Mouse (Mus musculus): Measurements from ENCODE around the gene Tmem110. TPM values are rescaled to one million over a fixed set of nuclear protein-coding genes. Genes with fewer than 3 reads are reported as not detected.

The Tmem110 gene
- 37.1 and 40.5 TPM in 2 replicates for polyA plus RNA-seq (2012; ENCODE audit: insufficient read depth, insufficient read length, missing spikeins)

DNA sequence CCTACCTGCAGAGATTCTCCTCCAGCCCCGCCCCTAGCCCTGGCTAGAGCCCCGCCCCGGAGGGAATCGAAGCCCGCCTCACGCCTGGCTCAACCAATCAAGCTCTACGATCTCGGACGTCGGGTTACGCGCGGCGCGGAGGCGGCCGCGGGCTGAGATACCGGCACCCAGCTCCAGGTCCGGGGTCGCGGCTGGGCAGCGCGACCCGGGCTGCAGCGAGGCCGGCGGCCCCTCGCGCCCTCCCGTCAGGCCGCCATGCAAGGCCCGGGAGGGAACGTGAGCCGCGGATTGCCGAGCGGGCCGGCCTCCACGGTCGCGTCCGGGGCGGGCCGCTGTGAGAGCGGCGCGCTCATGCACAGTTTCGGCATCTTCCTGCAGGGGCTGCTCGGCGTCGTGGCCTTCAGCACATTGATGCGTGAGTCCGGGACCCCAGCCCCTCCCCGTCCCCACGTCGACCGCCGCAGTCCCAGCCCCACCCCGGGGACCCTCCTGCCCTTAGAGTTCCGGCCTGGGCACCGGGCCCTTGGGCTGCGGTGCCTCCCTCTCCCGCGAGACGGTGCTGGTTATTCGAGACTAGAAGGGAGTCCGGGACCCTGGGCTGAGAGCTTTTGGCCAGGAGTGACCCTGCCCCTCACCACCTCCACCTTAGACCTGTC, at the start of gene Tmem110:
Gene Tmem110 (plus strand): TSS at position 115 of the 656 bp plus-strand sequence.
- Histone ChIP-seq H3K4me1 (ENCODE audit: control insufficient read depth, insufficient read depth, insufficient read length, low read length) (peaks cover 27% of the 10 kb centered on the region), H3K4me3 (ENCODE audit: insufficient read depth, low read depth, low read length) (peak within 1 kb of the TSS; percentile 66), H3K27ac (replicated peaks; ENCODE audit: low read depth, low read length) (peak within 1 kb of the TSS; percentile 77)

DNA sequence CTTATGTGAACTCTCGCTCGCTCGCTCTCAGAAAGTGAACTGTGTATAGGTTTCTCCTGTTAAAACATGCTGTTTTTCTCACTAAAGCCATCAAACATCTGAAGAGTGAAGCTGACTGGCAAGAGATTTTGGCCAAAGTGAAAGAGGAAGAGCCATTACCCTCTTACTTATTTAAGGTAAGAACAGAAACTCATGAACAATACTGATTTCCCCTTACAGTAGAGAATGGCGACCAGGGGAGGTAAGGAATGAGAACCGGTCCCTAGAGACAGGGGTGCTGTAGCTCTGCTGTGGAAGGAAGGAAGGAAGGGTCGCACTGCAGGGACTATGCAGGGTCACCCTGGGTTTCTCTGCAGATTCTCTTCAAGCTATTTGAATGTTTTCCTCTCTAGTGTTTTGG, 40.8 kb upstream of the Tmem110 start:
- Histone ChIP-seq H3K27ac (replicated peaks; ENCODE audit: low read depth, low read length) (no peak overlapping the region), H3K4me3 (ENCODE audit: insufficient read depth, low read depth, low read length) (no peak overlapping the region)

DNA sequence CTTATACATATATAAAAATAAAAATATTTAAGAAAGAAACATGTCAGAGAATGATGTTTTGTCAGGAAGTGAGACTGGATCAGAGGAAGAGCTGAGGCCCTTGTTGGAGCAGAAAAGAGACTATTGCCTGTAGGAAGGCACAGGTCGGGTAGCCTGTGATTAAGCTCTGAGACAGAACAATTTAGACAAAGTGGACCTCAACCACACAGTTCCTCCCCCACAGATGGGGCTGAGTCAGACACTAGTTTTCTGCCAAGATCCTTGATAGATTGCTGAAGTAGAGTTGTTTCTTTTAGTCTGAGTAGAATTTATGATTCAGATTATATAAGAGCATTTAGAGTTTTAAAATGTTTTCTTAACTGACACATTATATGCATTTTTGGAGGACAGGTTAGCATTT, 35.9 kb upstream of the Tmem110 start:
- Histone ChIP-seq H3K4me1 (ENCODE audit: control insufficient read depth, insufficient read depth, insufficient read length, low read length) (peaks cover 4% of the 10 kb centered on the region; the same call in 1 of the 2 replicates), H3K27ac (replicated peaks; ENCODE audit: low read depth, low read length) (no peak overlapping the region), H3K4me3 (ENCODE audit: insufficient read depth, low read depth, low read length) (no peak overlapping the region)

More for the DNA sequence above, 40.8 kb upstream of the Tmem110 start:
- no peaks in the 10 kb centered on the region; the same call in 1 of the 2 replicates for H3K4me1 ChIP-seq (ENCODE audit: control insufficient read depth, insufficient read depth, insufficient read length, low read length)

DNA sequence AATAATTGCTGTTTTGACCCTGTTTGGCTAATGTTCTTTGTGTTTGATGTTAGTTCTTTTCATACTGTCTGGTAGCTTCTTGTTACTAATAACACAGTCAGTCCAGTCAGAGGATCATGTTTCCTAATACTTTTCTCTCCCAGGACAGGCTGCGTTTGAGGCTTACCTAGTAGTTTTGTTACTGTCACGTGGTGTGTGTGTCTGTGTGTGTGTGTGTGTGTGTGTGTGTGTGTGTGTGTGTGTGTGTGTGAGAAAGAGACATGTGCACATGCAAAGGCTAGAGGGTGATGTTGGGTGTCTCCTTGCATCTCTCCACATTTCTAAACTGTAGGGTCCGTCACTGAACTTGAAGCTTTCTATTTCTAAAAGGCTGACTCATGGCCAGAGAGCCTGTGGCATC, 32.5 kb upstream of the Tmem110 start:
- Histone ChIP-seq H3K27ac (replicated peaks; ENCODE audit: low read depth, low read length) (no peak overlapping the region), H3K4me1 (ENCODE audit: control insufficient read depth, insufficient read depth, insufficient read length, low read length) (peaks cover 4% of the 10 kb centered on the region; the same call in 1 of the 2 replicates)

DNA sequence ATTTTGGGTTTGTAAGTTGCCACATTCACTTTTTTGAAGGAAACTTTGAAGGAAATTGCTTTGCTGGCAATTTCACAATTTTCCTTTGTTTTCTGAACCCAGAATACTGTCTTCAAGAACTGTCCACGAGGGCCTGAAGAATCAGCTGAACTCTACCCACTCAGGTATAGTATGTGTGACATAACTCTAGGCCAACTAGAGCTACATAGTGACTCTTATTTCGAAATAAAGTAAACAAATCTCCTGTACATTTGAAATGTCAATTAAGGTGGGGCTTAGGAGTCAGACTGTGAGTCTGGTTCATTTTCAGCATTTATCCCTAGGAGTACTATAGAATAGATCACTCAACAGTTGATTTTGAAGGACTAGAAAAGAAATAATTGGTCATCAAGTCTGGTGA, 23.6 kb upstream of the Tmem110 start:
- Histone ChIP-seq H3K4me1 (ENCODE audit: control insufficient read depth, insufficient read depth, insufficient read length, low read length) (no peaks in the 10 kb centered on the region), H3K27ac (replicated peaks; ENCODE audit: low read depth, low read length) (no peak overlapping the region), H3K4me3 (ENCODE audit: insufficient read depth, low read depth, low read length) (no peak overlapping the region)

More for the DNA sequence above, 32.5 kb upstream of the Tmem110 start:
- no peak overlapping the region for H3K4me3 ChIP-seq (ENCODE audit: insufficient read depth, low read depth, low read length)

DNA sequence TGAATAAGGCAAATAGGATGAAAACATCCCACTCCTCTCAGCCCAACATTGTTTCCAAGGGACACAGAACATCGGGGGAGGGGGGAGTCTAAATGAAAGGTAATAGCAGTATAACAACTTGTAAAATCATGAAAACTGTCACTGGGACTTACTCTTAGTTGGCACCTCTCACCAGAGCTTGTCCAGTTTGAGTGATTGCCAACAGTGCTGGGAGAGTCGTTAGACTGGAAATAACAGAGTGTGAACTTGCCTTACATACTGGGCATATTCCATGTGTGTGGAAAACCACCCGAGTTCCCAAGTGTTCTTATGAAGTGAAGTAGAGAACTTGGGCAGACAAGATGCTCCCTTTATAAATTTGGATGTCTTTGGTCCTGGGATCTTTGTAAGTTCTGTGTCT, 4.3 kb upstream of the Tmem110 start:
- Histone ChIP-seq H3K4me1 (ENCODE audit: control insufficient read depth, insufficient read depth, insufficient read length, low read length) (peaks cover 5% of the 10 kb centered on the region; the same call in 1 of the 2 replicates), H3K27ac (replicated peaks; ENCODE audit: low read depth, low read length) (peak overlapping the region; percentile 100), H3K4me3 (ENCODE audit: insufficient read depth, low read depth, low read length) (no peak overlapping the region)

DNA sequence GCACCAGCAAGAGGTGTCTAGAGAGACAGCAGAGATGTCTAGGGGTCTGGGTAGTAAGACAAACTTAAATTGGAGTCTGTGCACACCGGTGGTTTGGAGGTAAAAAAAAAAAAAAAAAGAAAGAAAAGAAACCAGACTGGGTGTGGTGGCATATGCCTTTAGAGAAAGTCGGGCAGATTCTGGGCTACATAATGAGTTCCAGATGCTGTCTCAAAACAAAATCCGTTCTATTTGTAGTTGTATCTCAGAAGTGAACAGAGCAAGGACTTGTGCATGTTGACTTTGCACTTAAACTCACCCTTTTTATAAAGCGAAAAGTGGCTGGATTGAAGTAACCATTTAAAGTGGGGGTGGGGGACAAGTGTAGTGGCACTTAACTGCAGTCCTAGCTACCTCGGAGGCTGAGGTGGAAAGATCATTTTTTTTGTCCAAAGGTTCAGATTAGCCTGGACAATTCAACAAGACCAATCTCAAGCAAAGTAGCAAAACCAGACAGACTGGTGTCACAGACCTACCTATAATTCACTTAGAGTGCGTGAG, 864 bp upstream of the Tmem110 start:
- Histone ChIP-seq H3K4me1 (ENCODE audit: control insufficient read depth, insufficient read depth, insufficient read length, low read length) (peaks cover 23% of the 10 kb centered on the region), H3K4me3 (ENCODE audit: insufficient read depth, low read depth, low read length) (no peak overlapping the region), H3K27ac (replicated peaks; ENCODE audit: low read depth, low read length) (no peak overlapping the region)

DNA sequence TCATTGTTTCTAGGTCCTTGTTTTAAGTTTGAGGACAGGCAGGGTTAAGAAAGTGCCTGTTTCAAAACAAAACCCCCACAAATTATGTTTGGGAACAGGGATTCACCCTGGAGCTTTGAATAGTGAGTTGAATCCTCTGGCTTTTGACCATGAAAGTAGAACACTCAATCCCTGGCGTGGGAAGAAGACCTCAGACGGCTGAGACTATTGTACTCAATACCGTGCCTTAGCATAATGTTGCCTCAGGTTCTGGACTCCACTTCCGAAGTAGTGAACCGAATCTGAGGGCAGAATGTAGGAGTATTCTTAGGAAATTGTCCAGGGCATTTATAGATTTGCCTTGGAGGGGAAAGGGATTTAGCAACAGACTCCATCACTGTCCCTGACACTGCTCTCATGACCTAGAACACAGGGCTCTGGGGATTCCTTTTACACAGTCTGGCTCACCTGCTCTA, 342 bp upstream of the Tmem110 start:
- H3K4me3 ChIP-seq (ENCODE audit: insufficient read depth, low read depth, low read length): peak overlapping the region; percentile 66; the same call in 1 of the 2 replicates
- peaks cover 26% of the 10 kb centered on the region for H3K4me1 ChIP-seq (ENCODE audit: control insufficient read depth, insufficient read depth, insufficient read length, low read length)
- H3K27ac ChIP-seq (replicated peaks; ENCODE audit: low read depth, low read length): no peak overlapping the region

DNA sequence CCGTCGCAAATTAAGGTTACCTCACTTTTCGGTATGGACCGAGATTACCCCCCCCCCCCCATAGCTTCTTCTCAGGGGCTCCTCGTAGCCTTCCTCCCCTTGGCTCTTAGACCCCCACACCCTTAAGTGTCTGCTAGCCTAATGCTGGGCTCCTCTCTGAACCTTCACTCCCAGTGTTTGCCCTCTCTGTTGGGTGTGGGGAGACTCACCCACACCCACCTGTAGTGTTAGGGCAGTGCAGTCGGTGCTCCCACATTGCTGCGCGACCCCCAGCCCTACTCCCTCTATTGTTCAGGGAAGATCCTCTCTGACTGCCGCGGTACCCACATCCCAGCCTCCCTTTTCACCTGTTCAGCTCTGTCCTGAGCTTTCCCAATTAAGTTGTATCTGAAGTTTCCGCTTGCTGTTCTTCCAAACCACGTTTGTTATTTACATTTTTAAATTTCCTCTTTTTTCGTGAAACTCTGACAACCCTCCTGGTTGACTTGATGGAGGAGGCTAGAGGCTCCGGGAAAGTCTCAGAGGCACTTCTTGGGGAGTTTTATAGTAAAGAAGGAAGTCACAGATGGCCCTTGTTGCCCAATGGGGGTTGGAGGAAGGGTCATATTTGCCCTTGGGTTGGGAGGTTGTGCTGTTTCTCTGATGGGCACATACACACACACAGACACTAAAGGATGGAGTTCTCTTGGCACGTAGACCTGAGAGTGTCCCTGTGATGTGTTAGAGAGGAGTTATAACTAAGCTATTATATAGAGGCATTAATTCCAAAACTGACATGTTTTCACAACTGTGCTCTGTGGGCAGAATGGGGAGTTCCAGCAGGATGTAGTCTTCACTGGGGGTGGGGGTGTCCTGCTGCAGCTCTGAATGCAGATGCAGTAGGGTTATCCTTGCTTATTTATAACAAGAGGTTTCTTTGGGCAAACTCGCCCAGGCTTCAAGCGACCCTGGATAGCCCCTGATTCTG, 1.1 kb downstream of the Tmem110 start:
- peaks cover 30% of the 10 kb centered on the region for H3K4me1 ChIP-seq (ENCODE audit: control insufficient read depth, insufficient read depth, insufficient read length, low read length)
- H3K27ac ChIP-seq (replicated peaks; ENCODE audit: low read depth, low read length): peak overlapping the region; percentile 77

DNA sequence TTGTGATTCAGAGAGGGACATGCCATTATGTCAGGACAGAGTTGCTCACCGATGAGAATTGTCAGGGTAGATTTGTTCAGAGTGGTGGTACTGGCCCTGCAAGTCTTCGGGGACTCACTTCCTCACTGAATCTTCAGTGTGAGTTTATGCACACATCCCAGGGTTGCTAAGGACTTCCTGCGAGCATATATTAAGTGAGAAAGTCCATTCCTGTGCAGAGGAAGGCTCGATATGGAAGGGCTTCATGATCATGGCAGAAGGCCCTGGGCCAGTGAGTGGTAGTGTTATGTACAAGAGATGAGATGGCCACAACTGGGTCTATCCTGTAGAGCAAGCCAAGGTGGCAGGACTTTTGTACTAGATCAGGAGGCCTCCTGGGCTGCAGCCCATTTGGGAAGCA, 2.1 kb downstream of the Tmem110 start:
- H3K4me1 ChIP-seq (ENCODE audit: control insufficient read depth, insufficient read depth, insufficient read length, low read length): peaks cover 32% of the 10 kb centered on the region
- H3K4me3 ChIP-seq (ENCODE audit: insufficient read depth, low read depth, low read length): peak overlapping the region; percentile 27
- H3K27ac ChIP-seq (replicated peaks; ENCODE audit: low read depth, low read length): peak overlapping the region; percentile 77

More for the DNA sequence above, 1.1 kb downstream of the Tmem110 start:
- peak overlapping the region; percentile 66 for H3K4me3 ChIP-seq (ENCODE audit: insufficient read depth, low read depth, low read length)

DNA sequence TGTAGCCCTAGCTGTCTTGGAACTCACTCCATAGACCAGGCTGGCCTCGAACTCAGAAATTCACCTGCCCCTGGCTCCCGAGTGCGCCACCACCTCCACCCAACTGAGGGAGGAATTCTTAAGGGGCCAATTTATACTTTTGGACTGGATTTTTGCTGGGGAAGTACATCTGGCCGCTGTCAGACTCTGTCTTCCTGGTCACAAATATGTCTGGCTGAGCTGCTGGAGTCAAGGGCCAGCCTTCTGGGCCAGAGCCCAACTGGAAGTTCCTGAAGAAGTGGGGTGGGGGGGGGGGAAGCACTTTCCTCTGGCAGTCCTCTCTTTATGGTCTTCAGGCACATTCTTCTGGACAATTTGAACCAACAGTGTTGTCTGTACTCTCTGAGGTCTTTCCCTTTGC, 2.7 kb downstream of the Tmem110 start:
- no peak overlapping the region for H3K4me3 ChIP-seq (ENCODE audit: insufficient read depth, low read depth, low read length)
- H3K27ac ChIP-seq (replicated peaks; ENCODE audit: low read depth, low read length): peak overlapping the region; percentile 77

DNA sequence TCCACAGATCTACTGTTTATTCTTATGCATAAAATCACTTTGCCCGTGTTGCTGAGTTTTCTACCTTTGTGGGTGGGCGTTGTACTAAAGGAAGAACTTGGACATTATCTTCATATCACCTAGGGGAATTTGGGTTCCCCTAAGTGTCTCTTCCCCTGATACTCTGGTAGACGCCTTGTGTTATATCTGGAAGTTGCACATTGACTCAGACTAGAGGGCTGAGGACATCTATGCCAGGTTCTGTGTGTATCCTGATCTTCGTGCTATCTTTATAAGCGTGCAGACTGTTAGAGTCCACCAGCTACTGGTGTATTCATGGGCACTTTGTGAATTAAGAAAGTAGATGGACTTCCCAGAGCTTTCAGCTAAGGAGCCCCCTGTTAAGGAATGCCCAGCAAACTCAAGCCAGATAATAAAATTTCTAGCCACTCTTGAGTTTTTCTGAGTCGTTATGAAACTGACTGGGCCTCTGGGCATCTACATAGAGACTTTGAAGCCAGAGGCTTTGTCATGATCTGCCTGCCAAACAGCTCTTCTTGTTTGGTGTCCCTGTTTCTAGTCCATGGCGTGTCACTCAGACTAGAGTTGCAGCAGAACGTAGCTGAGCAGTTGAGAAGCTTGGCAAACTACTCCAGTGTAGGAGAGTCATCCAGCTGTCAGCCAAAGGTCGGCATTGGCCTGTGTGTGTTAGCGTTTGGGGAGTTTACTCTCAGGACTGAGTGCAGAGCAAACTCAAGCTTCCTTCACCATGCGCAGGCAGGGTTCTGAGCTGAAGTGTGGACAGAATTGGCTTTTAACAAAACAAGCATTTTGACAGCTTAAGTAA, 3.5 kb downstream of the Tmem110 start:
- peak overlapping the region; percentile 68 for H3K27ac ChIP-seq (replicated peaks; ENCODE audit: low read depth, low read length)
- peaks cover 35% of the 10 kb centered on the region for H3K4me1 ChIP-seq (ENCODE audit: control insufficient read depth, insufficient read depth, insufficient read length, low read length)
- no peak overlapping the region for H3K4me3 ChIP-seq (ENCODE audit: insufficient read depth, low read depth, low read length)

More for the DNA sequence above, 2.7 kb downstream of the Tmem110 start:
- peaks cover 32% of the 10 kb centered on the region for H3K4me1 ChIP-seq (ENCODE audit: control insufficient read depth, insufficient read depth, insufficient read length, low read length)

DNA sequence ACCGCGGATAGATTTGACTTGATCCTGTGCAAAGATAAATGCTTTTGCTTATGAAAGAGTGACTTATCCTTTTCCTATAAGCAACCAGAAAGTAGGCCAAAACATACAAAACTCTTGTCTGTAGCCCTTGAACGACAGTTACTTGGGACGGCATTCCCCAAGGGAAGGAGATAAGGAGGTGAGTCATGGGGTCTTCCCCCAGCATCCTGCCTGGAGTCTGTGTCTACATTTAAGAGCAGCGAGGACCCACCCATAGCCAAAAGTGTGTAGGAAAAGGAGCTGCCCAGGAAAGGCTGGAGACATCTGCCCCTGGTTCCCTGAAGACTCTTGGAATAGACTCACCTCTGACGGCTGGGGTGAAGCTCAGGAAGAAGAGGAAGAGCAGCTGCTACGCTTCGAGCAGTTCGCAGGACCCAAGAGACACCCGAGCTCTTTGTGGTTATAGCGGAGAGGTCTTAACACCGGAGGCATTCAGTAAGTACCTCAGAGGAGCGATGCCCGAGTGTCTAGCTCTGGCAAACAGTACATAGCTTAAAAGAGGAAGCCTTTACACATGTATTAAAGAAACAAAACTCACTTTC, 12.1 kb downstream of the Tmem110 start:
- Histone ChIP-seq H3K4me3 (ENCODE audit: insufficient read depth, low read depth, low read length) (no peak overlapping the region), H3K27ac (replicated peaks; ENCODE audit: low read depth, low read length) (no peak overlapping the region), H3K4me1 (ENCODE audit: control insufficient read depth, insufficient read depth, insufficient read length, low read length) (peaks cover 22% of the 10 kb centered on the region)

DNA sequence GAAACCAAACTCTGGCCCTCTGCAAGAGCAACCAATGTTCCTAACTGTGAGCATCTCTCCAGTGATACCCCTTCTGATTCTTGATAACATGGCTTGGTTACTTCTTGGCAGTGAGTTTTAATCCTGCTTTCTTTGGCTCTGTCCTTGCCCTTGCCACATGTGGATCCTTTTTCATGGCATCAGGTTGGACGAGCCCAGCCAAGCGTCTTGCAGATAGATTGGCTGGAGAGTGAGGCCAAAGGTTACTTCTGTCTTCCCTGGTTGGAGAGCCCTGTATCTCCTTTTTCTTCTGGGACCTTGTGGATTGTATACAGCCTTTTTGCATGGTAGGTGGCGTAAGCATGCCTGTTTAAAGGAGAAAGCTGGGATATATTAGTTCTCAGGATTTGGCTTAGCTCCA, 18.3 kb downstream of the Tmem110 start:
- Histone ChIP-seq H3K4me1 (ENCODE audit: control insufficient read depth, insufficient read depth, insufficient read length, low read length) (peaks cover 4% of the 10 kb centered on the region; the same call in 1 of the 2 replicates), H3K4me3 (ENCODE audit: insufficient read depth, low read depth, low read length) (no peak overlapping the region), H3K27ac (replicated peaks; ENCODE audit: low read depth, low read length) (peak overlapping the region; percentile 13; the same call in 1 of the 2 replicates)
